Mouse (Mus musculus): Measurements from ENCODE around the gene Hectd1. TPM values are rescaled to one million over a fixed set of nuclear protein-coding genes. Genes with fewer than 3 reads are reported as not detected.

The Hectd1 gene
- polyA plus RNA-seq, 1 experiment = 0.52 TPM

GRCm38 (mm10) chr12:51705778-51706177 is 123.6 kb downstream of the Hectd1 start:
- TF ChIP-seq TAL1 (IDR thresholded peaks at IDR 0.05; ENCODE audit: low read length) (no peak), GATA1 (IDR thresholded peaks at IDR 0.05; ENCODE audit: low read length) (no peak)
- Histone ChIP-seq H3K4me1 (ENCODE audit: control insufficient read depth) (peaks cover 40% of the 10 kb centered on the region), H3K27me3 (ENCODE audit: control insufficient read depth) (no peaks in the 10 kb centered on the region), H3K9me3 (ENCODE audit: control insufficient read depth, low read length) (peaks cover 9% of the 10 kb centered on the region), H3K36me3 (ENCODE audit: control insufficient read depth) (peaks cover 21% of the 10 kb centered on the region), H3K4me3 (replicated peaks) (no peak overlapping the region)

- no peak for TF ChIP-seq TAL1 (IDR thresholded peaks at IDR 0.05; ENCODE audit: low read length)
- no peak for TF ChIP-seq GATA1 (IDR thresholded peaks at IDR 0.05; ENCODE audit: low read length)
- H3K36me3 ChIP-seq (ENCODE audit: control insufficient read depth) = peaks cover 21% of the 10 kb centered on the region
- H3K27me3 ChIP-seq (ENCODE audit: control insufficient read depth) = no peaks in the 10 kb centered on the region
- no peak overlapping the region for H3K4me3 ChIP-seq (replicated peaks)
- H3K4me1 ChIP-seq (ENCODE audit: control insufficient read depth) = peaks cover 43% of the 10 kb centered on the region
- H3K9me3 ChIP-seq (ENCODE audit: control insufficient read depth, low read length) = peaks cover 9% of the 10 kb centered on the region
Measured at GRCm38 (mm10) chr12:51704572-51704971, 124.8 kb downstream of the Hectd1 start.

- TF ChIP-seq GATA1 (IDR thresholded peaks at IDR 0.05; ENCODE audit: low read length) = no peak
- TF ChIP-seq TAL1 (IDR thresholded peaks at IDR 0.05; ENCODE audit: low read length) = no peak
- Histone ChIP-seq H3K27me3 (ENCODE audit: control insufficient read depth) (no peaks in the 10 kb centered on the region), H3K4me3 (replicated peaks) (no peak overlapping the region), H3K4me1 (ENCODE audit: control insufficient read depth) (peaks cover 48% of the 10 kb centered on the region), H3K36me3 (ENCODE audit: control insufficient read depth) (peaks cover 26% of the 10 kb centered on the region), H3K9me3 (ENCODE audit: control insufficient read depth, low read length) (peaks cover 13% of the 10 kb centered on the region)
Measured at GRCm38 (mm10) chr12:51703859-51704258, 125.5 kb downstream of the Hectd1 start.

GRCm38 (mm10) chr12:51701723-51702122 is 127.6 kb downstream of the Hectd1 start:
- Histone ChIP-seq H3K36me3 (ENCODE audit: control insufficient read depth) (peaks cover 28% of the 10 kb centered on the region), H3K4me1 (ENCODE audit: control insufficient read depth) (peaks cover 61% of the 10 kb centered on the region), H3K27me3 (ENCODE audit: control insufficient read depth) (no peaks in the 10 kb centered on the region), H3K9me3 (ENCODE audit: control insufficient read depth, low read length) (peaks cover 14% of the 10 kb centered on the region), H3K4me3 (replicated peaks) (no peak overlapping the region)
- TF ChIP-seq TAL1 (IDR thresholded peaks at IDR 0.05; ENCODE audit: low read length) (no peak), GATA1 (IDR thresholded peaks at IDR 0.05; ENCODE audit: low read length) (no peak)

- Histone ChIP-seq H3K27me3 (ENCODE audit: control insufficient read depth) (no peaks in the 10 kb centered on the region), H3K9me3 (ENCODE audit: control insufficient read depth, low read length) (peaks cover 14% of the 10 kb centered on the region), H3K36me3 (ENCODE audit: control insufficient read depth) (peaks cover 27% of the 10 kb centered on the region), H3K4me1 (ENCODE audit: control insufficient read depth) (peaks cover 63% of the 10 kb centered on the region), H3K4me3 (replicated peaks) (peak overlapping the region; percentile 72)
- TF ChIP-seq GATA1 (IDR thresholded peaks at IDR 0.05; ENCODE audit: low read length) (peak; percentile 93), TAL1 (IDR thresholded peaks at IDR 0.05; ENCODE audit: low read length) (peak; percentile 93)
Measured at GRCm38 (mm10) chr12:51699623-51700393, 129.5 kb downstream of the Hectd1 start.

- peaks cover 9% of the 10 kb centered on the region for H3K36me3 ChIP-seq (ENCODE audit: control insufficient read depth)
- TF ChIP-seq GATA1 (IDR thresholded peaks at IDR 0.05; ENCODE audit: low read length) (no peak), TAL1 (IDR thresholded peaks at IDR 0.05; ENCODE audit: low read length) (no peak)
- peaks cover 77% of the 10 kb centered on the region for H3K4me1 ChIP-seq (ENCODE audit: control insufficient read depth)
- no peak overlapping the region for H3K4me3 ChIP-seq (replicated peaks)
- peaks cover 5% of the 10 kb centered on the region for H3K9me3 ChIP-seq (ENCODE audit: control insufficient read depth, low read length)
- H3K27me3 ChIP-seq (ENCODE audit: control insufficient read depth) = no peaks in the 10 kb centered on the region
Measured at GRCm38 (mm10) chr12:51696157-51696556, 133.2 kb downstream of the Hectd1 start.

- H3K4me3 ChIP-seq (replicated peaks) = no peak overlapping the region
- no peak for TF ChIP-seq GATA1 (IDR thresholded peaks at IDR 0.05; ENCODE audit: low read length)
- no peaks in the 10 kb centered on the region for H3K27me3 ChIP-seq (ENCODE audit: control insufficient read depth)
- H3K36me3 ChIP-seq (ENCODE audit: control insufficient read depth) = peaks cover 8% of the 10 kb centered on the region
- H3K4me1 ChIP-seq (ENCODE audit: control insufficient read depth) = peaks cover 67% of the 10 kb centered on the region
- H3K9me3 ChIP-seq (ENCODE audit: control insufficient read depth, low read length) = peaks cover 5% of the 10 kb centered on the region
Measured at GRCm38 (mm10) chr12:51694966-51695365, 134.4 kb downstream of the Hectd1 start.

GRCm38 (mm10) chr12:51694096-51694495 is 135.2 kb downstream of the Hectd1 start:
- no peak for TF ChIP-seq GATA1 (IDR thresholded peaks at IDR 0.05; ENCODE audit: low read length)
- TF ChIP-seq TAL1 (IDR thresholded peaks at IDR 0.05; ENCODE audit: low read length) = no peak
- no peak overlapping the region for H3K4me3 ChIP-seq (replicated peaks)

More at GRCm38 (mm10) chr12:51694096-51694495, 135.2 kb downstream of the Hectd1 start:
- Histone ChIP-seq H3K9me3 (ENCODE audit: control insufficient read depth, low read length) (peaks cover 4% of the 10 kb centered on the region), H3K36me3 (ENCODE audit: control insufficient read depth) (peaks cover 9% of the 10 kb centered on the region), H3K4me1 (ENCODE audit: control insufficient read depth) (peaks cover 65% of the 10 kb centered on the region), H3K27me3 (ENCODE audit: control insufficient read depth) (no peaks in the 10 kb centered on the region)

Other genes with a start within 250 kb of the Hectd1 start
- gene Coch, start 236.2 kb downstream of the Hectd1 start, polyA plus RNA-seq (2012) = not detected in 2 replicates
- gene Ap4s1, start 138.5 kb downstream of the Hectd1 start, polyA plus RNA-seq (2012) = 1.2 and 1.5 TPM in 2 replicates
- 0.47 and 0.48 TPM in 2 replicates for gene Strn3, start 137.6 kb downstream of the Hectd1 start, polyA plus RNA-seq (2012)
- 0.07 and 0.20 TPM in 2 replicates for gene Heatr5a, start 141.8 kb upstream of the Hectd1 start, polyA plus RNA-seq (2012)
- 0.11 and 0.52 TPM in 2 replicates for gene Dtd2, start 177.0 kb upstream of the Hectd1 start, polyA plus RNA-seq (2012)
- not detected in 2 replicates for gene Gpr33, start 198.5 kb upstream of the Hectd1 start, polyA plus RNA-seq (2012)

All from erythroblast, embryonic 14.5 days (primary cell).